Mouse (Mus musculus): ENCODE data around the gene Stfa2. TPM values are rescaled to one million over a fixed set of nuclear protein-coding genes. Genes with fewer than 3 reads are reported as not detected.

Stfa2 gene
- not detected for polyA plus RNA-seq (2014; fragmentation: Illumina TruSeq; extraction: RNeasy Lipid Tissue Mini Kit (QIAGEN cat#74804); ENCODE audit: low read depth, low replicate concordance)

DNA sequence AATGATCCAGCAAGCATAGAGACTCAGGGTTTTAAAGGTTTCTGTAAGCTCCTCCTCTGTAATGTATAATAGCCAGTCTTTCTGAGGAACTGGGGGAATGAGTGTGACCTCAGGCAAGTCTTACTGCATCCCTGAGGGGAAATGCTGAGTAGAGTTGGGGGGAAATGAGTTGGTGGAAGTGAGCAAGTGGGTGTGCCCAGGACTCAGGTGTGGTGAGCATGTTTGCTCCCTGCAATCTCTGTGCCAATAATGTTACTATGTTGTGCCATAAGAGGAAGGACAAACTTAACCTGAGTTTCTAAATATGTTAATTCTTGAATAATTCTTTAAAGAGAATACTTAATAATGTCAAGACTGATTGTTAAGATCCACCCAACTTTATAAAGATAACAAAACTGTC is at the start of gene Stfa2:
Stfa2 (minus strand) TSS at position 101 of the 400 bp plus-strand sequence.

DNA sequence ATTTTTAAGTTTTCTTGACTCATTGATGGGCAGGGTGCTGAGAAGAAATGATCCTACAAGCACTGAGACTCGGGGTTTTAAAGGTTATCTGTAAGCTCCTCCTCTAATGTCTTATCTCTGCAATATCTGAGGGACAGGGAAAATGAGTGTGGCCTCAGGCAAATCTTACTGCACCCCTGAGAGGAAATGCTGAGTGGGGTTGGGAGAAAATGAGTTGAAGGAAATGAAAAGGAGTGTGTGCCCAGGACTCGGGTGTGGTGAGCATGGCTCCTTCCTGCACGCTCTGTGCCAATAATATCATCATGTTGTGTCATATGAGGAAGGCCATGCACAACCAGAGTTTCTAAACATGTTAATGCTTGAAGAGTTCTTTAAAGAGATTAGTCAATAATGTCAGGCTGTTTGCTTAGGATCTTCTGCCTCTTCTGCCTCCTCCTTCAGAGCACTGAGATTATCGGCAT is 47.1 kb upstream of the Stfa2 start, which contains the start of gene Stfa3:
Stfa3 (minus strand) TSS at position 51 of the 461 bp plus-strand sequence.

DNA sequence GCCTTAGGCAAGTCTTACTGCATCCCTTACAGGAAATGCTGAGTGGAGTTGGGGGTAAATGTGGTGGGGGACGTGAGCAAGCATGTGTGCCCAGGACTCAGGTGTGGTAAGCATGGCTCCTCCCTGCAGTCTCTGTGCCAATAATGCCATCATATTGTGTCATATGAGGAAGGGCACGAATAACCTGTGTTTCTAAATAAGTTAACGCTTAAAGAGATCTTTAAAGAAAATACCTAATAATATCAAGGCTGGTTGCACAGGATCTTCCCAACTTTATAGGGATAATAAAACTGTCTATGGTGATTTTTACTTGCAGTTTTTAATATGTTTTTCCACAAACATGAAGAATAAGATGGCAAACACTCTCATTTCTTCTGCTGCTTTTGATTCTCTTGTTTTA is 40.6 kb downstream of the Stfa2 start, which contains the start of gene BC100530:
BC100530 (minus strand) TSS at position 101 of the 400 bp plus-strand sequence.

Other genes starting within 250 kb of the Stfa2 start
- not detected for gene Gm5483, start 224.2 kb downstream of the Stfa2 start, polyA plus RNA-seq (2014; fragmentation: Illumina TruSeq; extraction: RNeasy Lipid Tissue Mini Kit (QIAGEN cat#74804); ENCODE audit: low read depth, low replicate concordance)
- not detected for gene Gm5416, start 198.1 kb downstream of the Stfa2 start, polyA plus RNA-seq (2014; fragmentation: Illumina TruSeq; extraction: RNeasy Lipid Tissue Mini Kit (QIAGEN cat#74804); ENCODE audit: low read depth, low replicate concordance)
- not detected for gene 2010005H15Rik, start 187.0 kb downstream of the Stfa2 start, polyA plus RNA-seq (2014; fragmentation: Illumina TruSeq; extraction: RNeasy Lipid Tissue Mini Kit (QIAGEN cat#74804); ENCODE audit: low read depth, low replicate concordance)
- not detected for gene Stfa1, start 131.5 kb downstream of the Stfa2 start, polyA plus RNA-seq (2014; fragmentation: Illumina TruSeq; extraction: RNeasy Lipid Tissue Mini Kit (QIAGEN cat#74804); ENCODE audit: low read depth, low replicate concordance)
- gene BC117090, start 74.1 kb downstream of the Stfa2 start, polyA plus RNA-seq (2014; fragmentation: Illumina TruSeq; extraction: RNeasy Lipid Tissue Mini Kit (QIAGEN cat#74804); ENCODE audit: low read depth, low replicate concordance), result not detected
- gene BC100530, start 40.7 kb downstream of the Stfa2 start, polyA plus RNA-seq (2014; fragmentation: Illumina TruSeq; extraction: RNeasy Lipid Tissue Mini Kit (QIAGEN cat#74804); ENCODE audit: low read depth, low replicate concordance), result not detected
- gene Stfa3, start 46.9 kb upstream of the Stfa2 start, polyA plus RNA-seq (2014; fragmentation: Illumina TruSeq; extraction: RNeasy Lipid Tissue Mini Kit (QIAGEN cat#74804); ENCODE audit: low read depth, low replicate concordance), result not detected
- 18.2 TPM for gene Casr, start 153.7 kb upstream of the Stfa2 start, polyA plus RNA-seq (2014; fragmentation: Illumina TruSeq; extraction: RNeasy Lipid Tissue Mini Kit (QIAGEN cat#74804); ENCODE audit: low read depth, low replicate concordance)